Mouse (Mus musculus) fibroblast of lung, adult 2 months (primary cell): Measurements from ENCODE around the gene H2-Q10.
A peak's percentile ranks its signal among the peaks of the same experiment; 100 is the strongest.
"Not testable (repeated sequence)": the region's sequence is repeated elsewhere in the genome, so short reads cannot be mapped to it uniquely, and the experiment has no call there.

Experiments used
- DNase-seq: peaks from one replicate; pipeline ENCODE4 v3.0.0-alpha.2; 2011; ENCODE audit warnings: low read depth

Gene H2-Q10

GRCm38 (mm10) chr17:35458247-35458646, 11.6 kb upstream of the H2-Q10 start:
- not testable (repeated sequence) for DNase-seq

- DNase-seq = not testable (repeated sequence)
Observed at GRCm38 (mm10) chr17:35460513-35461341, 9.2 kb upstream of the H2-Q10 start.

- DNase-seq = not testable (repeated sequence)
Observed at GRCm38 (mm10) chr17:35465651-35466050, 4.2 kb upstream of the H2-Q10 start.

- not testable (repeated sequence) for DNase-seq
Observed at GRCm38 (mm10) chr17:35468936-35469335, 953 bp upstream of the H2-Q10 start.

GRCm38 (mm10) chr17:35484066-35484465, 14.2 kb downstream of the H2-Q10 start:
- DNase-seq = peak; percentile 16

GRCm38 (mm10) chr17:35485702-35486101, 15.8 kb downstream of the H2-Q10 start:
- no peak for DNase-seq

GRCm38 (mm10) chr17:35486726-35487125, 16.8 kb downstream of the H2-Q10 start:
- no peak for DNase-seq

- DNase-seq = no peak
Observed at GRCm38 (mm10) chr17:35488041-35488440, 18.2 kb downstream of the H2-Q10 start.

GRCm38 (mm10) chr17:35490320-35490719, 20.4 kb downstream of the H2-Q10 start:
- DNase-seq = no peak

GRCm38 (mm10) chr17:35497124-35497523, 27.2 kb downstream of the H2-Q10 start:
- DNase-seq = no peak

- DNase-seq = no peak
Observed at GRCm38 (mm10) chr17:35502226-35502625, 32.3 kb downstream of the H2-Q10 start.

- DNase-seq = no peak
Observed at GRCm38 (mm10) chr17:35502762-35503161, 32.9 kb downstream of the H2-Q10 start.

- no peak for DNase-seq
Observed at GRCm38 (mm10) chr17:35503849-35504248, 34.0 kb downstream of the H2-Q10 start.

GRCm38 (mm10) chr17:35504628-35505481, 35.0 kb downstream of the H2-Q10 start:
- DNase-seq = no peak

- DNase-seq = no peak
Observed at GRCm38 (mm10) chr17:35505776-35506175, 35.9 kb downstream of the H2-Q10 start, which contains the start of gene Pou5f1. TSS of gene Pou5f1 (plus strand) at chr17:35506018.

- no peak for DNase-seq
Observed at GRCm38 (mm10) chr17:35506881-35507280, 37.0 kb downstream of the H2-Q10 start.

- DNase-seq = no peak
Observed at GRCm38 (mm10) chr17:35507556-35508260, 37.8 kb downstream of the H2-Q10 start.

GRCm38 (mm10) chr17:35508279-35508678, 38.4 kb downstream of the H2-Q10 start:
- not testable (repeated sequence) for DNase-seq

GRCm38 (mm10) chr17:35509284-35509683, 39.4 kb downstream of the H2-Q10 start:
- no peak for DNase-seq

- DNase-seq = no peak
Observed at GRCm38 (mm10) chr17:35512916-35513626, 43.2 kb downstream of the H2-Q10 start.

GRCm38 (mm10) chr17:35513886-35514285, 44.0 kb downstream of the H2-Q10 start:
- no peak for DNase-seq
